Mouse (Mus musculus) B cell, adult 62 days (primary cell): Measurements from ENCODE around the gene Gcg. TPM values are rescaled to one million over a fixed set of nuclear protein-coding genes. Genes with fewer than 3 reads are reported as not detected.

Source experiments
- total RNA-seq: library from RNA; stranded (reverse); gene quantifications from 4 replicates; pipeline ENCODE4 v1.2.4, GENCODE M21; 2023

Gene Gcg
- not detected in 4 replicates for total RNA-seq

DNA sequence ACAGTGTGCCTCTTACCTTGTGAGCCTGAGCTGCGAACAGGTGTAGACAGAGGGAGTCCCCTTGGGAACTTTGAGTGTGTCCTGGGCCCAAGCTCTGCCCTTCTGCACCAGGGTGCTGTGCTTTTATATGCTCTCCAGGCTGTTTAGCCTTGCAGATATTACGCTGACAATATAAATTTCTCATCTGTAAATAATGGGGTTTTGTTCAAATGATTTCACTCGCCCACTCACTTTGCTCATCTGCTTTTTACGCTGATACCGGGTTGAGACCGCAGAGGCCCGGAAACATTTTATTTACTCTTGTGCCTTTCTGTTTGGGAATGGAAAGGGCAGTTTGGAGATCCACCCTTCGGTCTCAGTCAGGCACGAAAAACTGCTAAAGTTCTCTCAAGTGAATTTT lies at the start of gene Gcg:
Gene Gcg (minus strand): TSS at position 101 of the 400 bp plus-strand sequence.

Other genes starting within 250 kb of the Gcg start
- 85.6 to 101 TPM (median 89.0 TPM) in 4 replicates for gene Dpp4, start 71.4 kb downstream of the Gcg start, total RNA-seq
- gene Fap, start 90.4 kb upstream of the Gcg start, total RNA-seq: not detected in 4 replicates
- 2.1 to 5.4 TPM (median 3.7 TPM) in 4 replicates for gene Ifih1, start 162.6 kb upstream of the Gcg start, total RNA-seq
- gene Gca, start 180.6 kb upstream of the Gcg start, total RNA-seq: 0.54 to 2.7 TPM (median 1.4 TPM) in 4 replicates